Mouse (Mus musculus): ENCODE measurements around the gene Cd47. TPM values are rescaled to one million over a fixed set of nuclear protein-coding genes. Genes with fewer than 3 reads are reported as not detected.

The Cd47 gene
- total and polyA plus RNA-seq, 3 experiments: 102 to 277 (median 142) TPM

- H3K4me3 ChIP-seq (replicated peaks in 1 of 3; ENCODE audit: low read depth in 2 of 3, low read length in 2 of 3, poor library complexity in 1 of 3): no peak overlapping the region
- peak; percentile 46 for TF ChIP-seq SMC3 (IDR thresholded peaks at IDR 0.05; ENCODE audit: low read depth, low read length)
- TF ChIP-seq KAT2A (IDR thresholded peaks at IDR 0.05; ENCODE audit: insufficient replicate concordance, low read length): no peak
- TF ChIP-seq BHLHE40 (IDR thresholded peaks at IDR 0.05; ENCODE audit: low read depth, low read length): peak; percentile 64
- peak; percentile 32 to 61; a peak in 3 of 4 replicates for TF ChIP-seq CTCF (conservative IDR thresholded peaks at IDR 0.05 in 1 of 2, IDR thresholded peaks at IDR 0.05 in 1 of 2; ENCODE audit: low read depth in 2 of 2, low read length in 2 of 2)
- TF ChIP-seq RAD21 (IDR thresholded peaks at IDR 0.05; ENCODE audit: low read depth, low read length): peak; percentile 28
- H3K27me3 ChIP-seq (replicated peaks): no peaks in the 10 kb centered on the region
- peaks cover 0 to 20% of the 10 kb centered on the region in 2 experiments; a peak in 2 of 4 replicates for H3K4me1 ChIP-seq (ENCODE audit: control insufficient read depth in 1 of 2, insufficient read depth in 2 of 2)
- peaks cover 40 to 86% of the 10 kb centered on the region in 2 experiments for H3K36me3 ChIP-seq (replicated peaks in 1 of 2; ENCODE audit: control insufficient read depth in 1 of 2, insufficient read depth in 1 of 2, low read length in 1 of 2)
- no peak overlapping the region for H3K27ac ChIP-seq (ENCODE audit: insufficient read depth, low read depth)
- peak; percentile 49 for DNase-seq (ENCODE audit: extremely low read depth)
- H3K4me2 ChIP-seq (ENCODE audit: insufficient read depth, low read depth, poor library complexity, severe bottlenecking): no peak overlapping the region
- in situ Hi-C loops (cut with MboI; ENCODE audit: low pct_ligation_motif_present, low pct_unique_long_range_greater_than_20kb, low sequenced_read_pairs): no loop called here
- peaks cover 13% of the 10 kb centered on the region for H3K9me3 ChIP-seq (replicated peaks; ENCODE audit: low read length)
- no peak overlapping the region for H3K9ac ChIP-seq (ENCODE audit: insufficient read depth, low read depth)
- dilution Hi-C loops (cut with MboI; ENCODE audit: extremely low pct_ligation_motif_present, extremely low pct_unique_long_range_greater_than_20kb, low sequenced_read_pairs): no loop called here
- H3K79me2 ChIP-seq (replicated peaks; ENCODE audit: control insufficient read depth, extremely low read depth, insufficient read depth, poor library complexity, severe bottlenecking): peaks cover 18% of the 10 kb centered on the region
Observed at GRCm38 (mm10) chr16:49892945-49893344, 92.6 kb downstream of the Cd47 start.

GRCm38 (mm10) chr16:49894624-49895023, 94.3 kb downstream of the Cd47 start:
- Histone ChIP-seq H3K9me3 (replicated peaks; ENCODE audit: low read length) (peaks cover 13% of the 10 kb centered on the region), H3K4me3 (replicated peaks in 1 of 3; ENCODE audit: low read depth in 2 of 3, low read length in 2 of 3, poor library complexity in 1 of 3) (no peak overlapping the region), H3K27ac (ENCODE audit: insufficient read depth, low read depth) (no peak overlapping the region), H3K9ac (ENCODE audit: insufficient read depth, low read depth) (no peak overlapping the region), H3K27me3 (replicated peaks) (no peaks in the 10 kb centered on the region), H3K4me1 (ENCODE audit: control insufficient read depth in 1 of 2, insufficient read depth in 2 of 2) (peaks cover 0 to 15% of the 10 kb centered on the region in 2 experiments; a peak in 2 of 4 replicates), H3K36me3 (replicated peaks in 1 of 2; ENCODE audit: control insufficient read depth in 1 of 2, insufficient read depth in 1 of 2, low read length in 1 of 2) (peaks cover 41 to 89% of the 10 kb centered on the region in 2 experiments), H3K79me2 (replicated peaks; ENCODE audit: control insufficient read depth, extremely low read depth, insufficient read depth, poor library complexity, severe bottlenecking) (peaks cover 18% of the 10 kb centered on the region), H3K4me2 (ENCODE audit: insufficient read depth, low read depth, poor library complexity, severe bottlenecking) (no peak overlapping the region)
- TF ChIP-seq RCOR1 (conservative IDR thresholded peaks at IDR 0.05; ENCODE audit: low read depth, low read length) (no peak), IRF4 (IDR thresholded peaks at IDR 0.05; ENCODE audit: low read depth, low read length) (no peak), E2F4 (IDR thresholded peaks at IDR 0.05; ENCODE audit: insufficient replicate concordance, low read depth, low read length) (no peak), CTCF (conservative IDR thresholded peaks at IDR 0.05 in 1 of 2, IDR thresholded peaks at IDR 0.05 in 1 of 2; ENCODE audit: low read depth in 2 of 2, low read length in 2 of 2) (no peak), UBTF (IDR thresholded peaks at IDR 0.05; ENCODE audit: low read depth, low read length) (no peak), ELF1 (IDR thresholded peaks at IDR 0.05; ENCODE audit: low read depth, low read length) (no peak), POLR2AphosphoS2 (IDR thresholded peaks at IDR 0.05; ENCODE audit: low read depth, low read length) (no peak), PAX5 (IDR thresholded peaks at IDR 0.05; ENCODE audit: low read length) (no peak), USF2 (conservative IDR thresholded peaks at IDR 0.05; ENCODE audit: low read depth, low read length) (no peak), ZMIZ1 (IDR thresholded peaks at IDR 0.05; ENCODE audit: low read depth, low read length) (no peak), MAZ (IDR thresholded peaks at IDR 0.05; ENCODE audit: low read depth, low read length) (no peak), ETS1 (conservative IDR thresholded peaks at IDR 0.05; ENCODE audit: low read depth, low read length) (no peak), USF1 (IDR thresholded peaks at IDR 0.05; ENCODE audit: low read depth, low read length) (no peak)
- no peak for DNase-seq (ENCODE audit: extremely low read depth)
- in situ Hi-C loops (cut with MboI; ENCODE audit: low pct_ligation_motif_present, low pct_unique_long_range_greater_than_20kb, low sequenced_read_pairs): no loop called here
- dilution Hi-C loops (cut with MboI; ENCODE audit: extremely low pct_ligation_motif_present, extremely low pct_unique_long_range_greater_than_20kb, low sequenced_read_pairs): no loop called here
